ENCODE assay signal across 8 mouse cellular contexts in the genomic region with DNA sequence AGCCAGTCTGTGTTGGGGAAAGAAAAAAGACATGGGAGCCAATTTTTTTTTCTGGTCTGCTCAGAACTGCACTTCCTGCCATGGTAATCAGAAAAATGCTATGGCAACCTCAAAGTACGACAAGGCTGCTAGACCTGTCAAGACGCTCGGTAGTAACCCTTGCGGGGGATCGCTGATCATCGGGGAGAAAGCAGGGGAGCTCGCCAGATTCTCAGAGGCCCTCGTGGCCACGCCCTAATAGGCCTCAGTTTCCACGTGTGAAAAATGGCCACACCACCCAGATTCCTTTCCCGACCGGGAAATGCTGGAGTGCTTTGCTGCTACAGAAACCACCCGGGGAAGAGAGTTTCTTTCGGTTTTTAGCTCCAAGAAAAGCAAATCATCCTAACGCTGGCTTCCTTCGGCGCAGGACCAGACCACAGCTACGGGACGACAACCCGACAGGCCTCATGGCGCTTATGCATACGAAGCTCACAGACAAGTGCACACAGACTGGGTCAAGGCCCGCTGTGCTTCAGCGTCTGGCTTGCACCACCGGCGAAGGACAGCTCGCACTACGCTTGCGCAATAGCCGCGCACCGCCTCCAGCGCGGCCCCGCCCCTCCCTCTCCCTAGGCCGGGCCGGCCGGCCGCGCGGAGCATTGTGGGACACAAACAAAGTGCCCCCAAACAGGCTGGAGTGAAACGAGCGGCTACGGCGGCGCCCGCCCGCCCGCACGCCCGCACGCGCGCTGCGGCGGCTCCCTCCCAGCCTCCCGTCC. TPM values are rescaled to one million over a fixed set of nuclear protein-coding genes. Genes with fewer than 3 reads are reported as not detected.
DNase-seq lines count a peak whose midpoint lies in the region; ATAC-seq lines count a peak whose summit lies in the region.

No protein-coding gene starts in this region.

- peak; percentile 92 for ATAC-seq in common myeloid progenitor, adult 5-6 weeks (replicated peaks; ENCODE audit: low read depth, poor library complexity, severe bottlenecking)
- ATAC-seq in megakaryocyte progenitor cell, adult 5-6 weeks (replicated peaks; ENCODE audit: poor library complexity), result peak; percentile 88

- peak; percentile 98 for DNase-seq in ZHBTc4 (ENCODE audit: low read depth, low spot score)
- peak; percentile 95 to 96 for DNase-seq in gastrocnemius, adult 8-10 months (ENCODE audit: low spot score in 2 of 2)
- DNase-seq in induced T-regulatory cell, adult 2 months (ENCODE audit: low read depth), result peak; percentile 94
- peak; percentile 85 to 94 for DNase-seq in left cerebral cortex, adult 9 months (ENCODE audit: low spot score in 2 of 2)
- peak; percentile 95 for DNase-seq in right cerebral cortex, postnatal 14 days
- DNase-seq in urinary bladder, postnatal 36 days (ENCODE audit: low spot score in 2 of 2), result peak; percentile 96 to 97

RNA-seq across cellular contexts. Expression of a gene that starts 0.5 kb away (rescaled TPM):
- 21.8 and 32.8 TPM in 2 replicates for total RNA-seq in common myeloid progenitor, adult 5-6 weeks (2017)
- total RNA-seq in gastrocnemius, adult 8-10 months (2022), result 10 to 100 TPM; 69.6 to 95.4 (median 74.2) TPM
- total RNA-seq in megakaryocyte progenitor cell, adult 5-6 weeks (2015), result 52.5 and 57.9 TPM in 2 replicates
- 27.0 and 27.4 TPM in 2 replicates for total RNA-seq in megakaryocyte progenitor cell, adult 5-6 weeks (2017)

Comparison
In these comparisons a context has a peak if more than half of its experiments do, and no peak if none do; other contexts are left out.
1. Peak in every context shown above with its lines: DNase-seq and ATAC-seq.